Mouse (Mus musculus) skeletal muscle tissue, postnatal 0 days (tissue): ENCODE results near the gene Tigit. TPM values are rescaled to one million over a fixed set of nuclear protein-coding genes. Genes with fewer than 3 reads are reported as not detected.

ENCODE experiments used
- microRNA counts: library from miRNA; unstranded; fragments of <30 nt; microRNA quantifications from one replicate; lab custom pipeline; 2015
- microRNA-seq, 2 experiments: library from miRNA; unstranded; fragments of <30 nt; microRNA quantifications; one replicate each; pipeline ENCODE4; 2016
- polyA plus RNA-seq: library from polyadenylated mRNA; unstranded; fragments of >200 nt; fragmentation: Nextera tagmentation; extraction: Ambion mirVana; gene quantifications from 2 replicates; pipeline ENCODE4 v1.2.1, GENCODE M21; 2015

Gene Tigit
- polyA plus RNA-seq, result not detected in 2 replicates

GRCm38 (mm10) chr16:43663978-43664579 is at the start of gene Tigit:
TSS of gene Tigit (minus strand) at chr16:43664146.

MicroRNAs within 50 kb of the gene (microRNA counts, 519-probe panel; counts per million panel counts)
- microRNA mmu-miR-568 (lab: Ali Mortazavi, UCI), result 296 counts per million, percentile 58 among the panel's probes with 10 or more counts

Small RNA genes within 50 kb of the gene (microRNA-seq; reads per million reads assigned to microRNA genes)
- gene Mir568, result 0 reads per million in 2 experiments

Other genes with a start within 250 kb of the Tigit start
- not detected in 2 replicates for gene Drd3, start 89.9 kb upstream of the Tigit start, polyA plus RNA-seq
- 5.9 and 6.2 TPM in 2 replicates for gene Ccdc191, start 225.7 kb upstream of the Tigit start, polyA plus RNA-seq